Mouse (Mus musculus): ENCODE measurements at regions not wholly inside any gene's neighbourhood (a gene's known extent, or its start where the extent isn't known, plus 50 kb on each side); places are given as distances from the start of the nearest gene placed in this dataset.
"Not testable (repeated sequence)": the region's sequence is repeated elsewhere in the genome, so short reads cannot be mapped to it uniquely, and the experiment has no call there.

DNA sequence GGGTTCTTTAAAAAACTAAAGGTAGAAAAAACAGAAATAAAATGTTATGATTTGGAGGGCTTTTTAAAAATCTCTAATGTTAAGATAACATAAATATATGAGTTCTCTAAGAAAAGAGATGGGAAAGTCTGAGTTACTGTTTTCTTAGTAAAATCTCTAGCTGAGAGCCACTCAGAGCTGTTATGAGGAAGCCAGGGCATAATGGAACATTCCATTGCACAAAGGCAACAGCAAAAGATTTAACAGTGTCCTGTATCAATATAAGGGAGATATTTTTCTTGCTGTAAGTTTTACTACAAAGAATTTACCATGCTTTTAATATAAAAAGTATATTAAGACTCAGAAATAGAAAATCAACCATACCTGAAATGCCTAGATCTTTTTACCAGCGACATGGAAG, 82.9 kb upstream of the Rfc3 start:
- DNase-seq: no peak

DNA sequence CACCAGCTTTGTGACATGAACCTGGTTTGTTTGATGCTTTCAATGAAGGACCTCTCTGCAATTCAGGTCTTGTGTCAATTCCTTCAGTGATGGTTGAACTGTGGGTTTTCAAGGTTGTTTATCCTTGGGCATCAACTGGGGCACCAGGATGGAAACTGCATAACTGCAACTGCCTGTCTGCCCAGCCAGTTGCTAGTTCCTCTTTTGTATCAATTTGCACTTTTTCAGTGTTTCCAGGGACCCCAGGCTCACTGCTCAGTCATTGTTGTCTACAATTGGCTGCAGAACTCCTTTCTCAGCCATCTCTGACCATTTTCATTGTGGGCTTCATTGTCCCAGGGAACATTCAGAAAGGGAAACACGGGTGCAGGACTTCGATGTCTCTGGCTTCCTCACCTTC, 74.6 kb upstream of the Rfc3 start:
- no peak for DNase-seq

GRCm38 (mm10) chr5:151724403-151724802, 73.4 kb upstream of the Rfc3 start:
- DNase-seq: not testable (repeated sequence)

GRCm38 (mm10) chr5:151722458-151722857, 71.4 kb upstream of the Rfc3 start:
- no peak for DNase-seq

DNA sequence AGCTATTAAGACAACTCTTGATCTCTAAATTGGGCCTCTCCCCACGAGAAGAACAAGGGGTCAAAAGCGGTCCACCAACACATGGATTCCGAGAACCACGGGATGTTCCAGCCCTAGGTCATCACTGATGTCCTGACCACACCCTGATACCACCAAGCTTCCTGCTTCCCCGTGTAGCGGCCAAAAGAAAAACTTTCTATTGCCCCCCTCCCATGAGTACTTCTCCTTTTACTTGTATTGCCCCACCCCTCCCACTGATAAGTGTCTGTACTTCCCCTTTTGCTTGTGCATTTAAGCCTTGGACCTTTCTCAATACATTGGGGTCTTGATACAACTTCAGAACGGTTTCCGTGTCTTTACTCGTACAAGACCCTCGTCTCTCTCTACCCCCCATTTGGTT, 68.7 kb upstream of the Rfc3 start:
- DNase-seq: not testable (repeated sequence)

DNA sequence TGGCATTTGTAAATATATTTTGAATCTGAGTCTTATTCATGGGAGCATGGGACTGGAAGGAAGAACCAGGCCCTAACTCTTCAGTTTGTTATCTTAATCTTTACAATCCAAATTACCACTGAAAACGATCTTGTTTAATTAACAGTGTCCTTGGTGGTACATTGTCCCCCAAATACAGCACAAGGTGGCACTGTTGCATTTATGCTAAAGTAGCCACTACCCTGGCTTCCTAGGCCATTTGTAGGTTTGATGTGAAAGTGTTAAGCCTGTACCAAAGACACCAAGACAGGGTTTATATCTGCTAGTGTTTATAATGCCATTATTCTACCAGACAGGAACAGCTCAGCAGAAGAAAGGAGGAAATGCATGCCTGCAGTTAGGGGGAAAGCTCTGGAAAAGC, 66.9 kb upstream of the Rfc3 start:
- peak in 1 of 2 experiments; percentile 4 for DNase-seq

DNA sequence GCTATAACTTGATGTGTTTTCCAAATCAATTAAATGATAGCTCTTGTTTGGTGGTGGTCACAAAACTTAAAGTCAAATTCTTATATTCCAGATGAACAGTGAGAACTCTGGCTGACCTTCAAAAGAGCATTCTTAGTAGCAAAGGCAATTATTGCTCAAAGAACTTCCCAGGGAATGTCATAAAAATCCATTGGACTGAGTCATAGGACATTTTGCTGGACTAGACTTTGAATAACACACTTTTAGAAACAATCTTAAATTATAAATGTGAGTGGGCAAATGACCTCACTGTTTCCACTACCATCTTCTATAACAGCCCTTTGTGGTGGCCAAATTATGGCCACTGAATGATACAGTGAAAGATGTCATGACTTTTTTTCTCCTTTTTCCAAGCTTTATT, 54.2 kb upstream of the Rfc3 start:
- DNase-seq: no peak

GRCm38 (mm10) chr5:151704049-151704448, 53.0 kb upstream of the Rfc3 start:
- DNase-seq: no peak

All from kidney, postnatal 4 days (tissue).